8 mouse cellular contexts compared by ENCODE assay signal in the genomic region with DNA sequence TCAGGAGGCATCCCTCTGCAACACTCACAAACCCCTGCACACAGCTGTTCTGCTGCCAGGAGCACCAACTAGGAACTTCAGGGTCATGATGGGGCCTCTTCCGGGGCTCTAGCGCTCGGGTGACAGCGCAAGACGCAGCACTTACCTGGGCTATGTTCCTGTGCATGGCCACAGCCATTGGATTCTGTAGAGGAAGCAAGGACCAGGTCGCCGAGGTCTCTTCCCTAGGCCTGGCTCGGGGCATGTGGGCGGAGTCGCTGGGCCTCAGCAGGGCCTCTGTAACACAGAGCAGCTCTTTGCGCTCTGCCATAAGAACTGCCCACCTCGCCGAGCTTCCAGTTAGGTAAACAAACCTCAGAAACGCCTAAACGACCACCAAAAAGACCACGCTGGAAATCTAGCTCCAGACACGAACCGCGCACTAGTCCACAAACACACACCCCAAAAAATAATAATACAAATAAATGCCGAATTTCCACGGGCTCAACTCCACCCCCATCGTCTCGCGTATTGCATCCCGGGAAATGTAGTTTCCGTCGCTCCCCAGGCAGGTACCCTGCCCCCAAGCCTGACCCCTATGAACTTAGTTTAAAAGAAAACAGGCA. TPM values are rescaled to one million over a fixed set of nuclear protein-coding genes. Genes with fewer than 3 reads are reported as not detected.
DNase-seq lines count a peak whose midpoint lies in the region; ATAC-seq and TF ChIP-seq lines count a peak whose summit lies in the region.

Gene Zfp551, minus strand, starts transcription at position 507 of the 605 bp plus-strand sequence.

- H3K9ac ChIP-seq in forebrain, embryonic 12.5 days, result peak within 1 kb of the TSS; percentile 72
- H3K9ac ChIP-seq in heart, embryonic 16.5 days (ENCODE audit: low read length), result peak within 1 kb of the TSS; percentile 88
- peak within 1 kb of the TSS; percentile 71 for H3K9ac ChIP-seq in liver, embryonic 13.5 days
- H3K9ac ChIP-seq in neural tube, embryonic 11.5 days (ENCODE audit: low read length), result peak within 1 kb of the TSS; percentile 82
- peak within 1 kb of the TSS; percentile 74 for H3K9ac ChIP-seq in stomach, postnatal 0 days (ENCODE audit: low read length)

- no peaks in the 10 kb centered on the region for H3K9me3 ChIP-seq in forebrain, embryonic 12.5 days
- no peaks in the 10 kb centered on the region for H3K9me3 ChIP-seq in heart, embryonic 16.5 days (replicated peaks; ENCODE audit: control insufficient read depth, low read length)
- H3K9me3 ChIP-seq in liver, embryonic 13.5 days (replicated peaks), result no peaks in the 10 kb centered on the region
- H3K9me3 ChIP-seq in neural tube, embryonic 11.5 days (ENCODE audit: control insufficient read depth, low read length), result no peaks in the 10 kb centered on the region
- no peaks in the 10 kb centered on the region for H3K9me3 ChIP-seq in stomach, postnatal 0 days (ENCODE audit: control insufficient read depth, low read length)

- H3K36me3 ChIP-seq in forebrain, embryonic 12.5 days (replicated peaks), result peaks cover 5% of the 10 kb centered on the region; the same call in 1 of the 2 replicates
- peaks cover 2% of the 10 kb centered on the region for H3K36me3 ChIP-seq in heart, embryonic 16.5 days (ENCODE audit: control insufficient read depth, insufficient read depth)
- no peaks in the 10 kb centered on the region for H3K36me3 ChIP-seq in liver, embryonic 13.5 days
- H3K36me3 ChIP-seq in neural tube, embryonic 11.5 days (ENCODE audit: control insufficient read depth, insufficient read depth, low read length), result no peaks in the 10 kb centered on the region
- no peaks in the 10 kb centered on the region; the same call in 1 of the 2 replicates for H3K36me3 ChIP-seq in stomach, postnatal 0 days (ENCODE audit: control insufficient read depth, insufficient read depth, low read length)

- no peak for TF ChIP-seq CTCF in stomach, postnatal 0 days (IDR thresholded peaks at IDR 0.05; ENCODE audit: low read depth)

- no peaks in the 10 kb centered on the region for H3K27me3 ChIP-seq in forebrain, embryonic 12.5 days
- no peaks in the 10 kb centered on the region for H3K27me3 ChIP-seq in heart, embryonic 16.5 days (ENCODE audit: control insufficient read depth, insufficient read depth, low read length)
- no peaks in the 10 kb centered on the region for H3K27me3 ChIP-seq in liver, embryonic 13.5 days
- H3K27me3 ChIP-seq in neural tube, embryonic 11.5 days (ENCODE audit: control insufficient read depth, insufficient read depth, low read length), result no peaks in the 10 kb centered on the region
- no peaks in the 10 kb centered on the region for H3K27me3 ChIP-seq in stomach, postnatal 0 days (ENCODE audit: control insufficient read depth, insufficient read depth, low read length)

- peak within 1 kb of the TSS; percentile 55 for H3K4me3 ChIP-seq in forebrain, embryonic 12.5 days (replicated peaks)
- peak within 1 kb of the TSS; percentile 81 for H3K4me3 ChIP-seq in heart, embryonic 16.5 days (ENCODE audit: low read length)
- H3K4me3 ChIP-seq in liver, embryonic 13.5 days (replicated peaks), result peak within 1 kb of the TSS; percentile 61
- peak within 1 kb of the TSS; percentile 54 for H3K4me3 ChIP-seq in neural tube, embryonic 11.5 days (ENCODE audit: low read depth, low read length)
- peak within 1 kb of the TSS; percentile 55 for H3K4me3 ChIP-seq in stomach, postnatal 0 days (ENCODE audit: low read depth, low read length)

- no peak within 1 kb of the TSS for H3K27ac ChIP-seq in forebrain, embryonic 12.5 days
- H3K27ac ChIP-seq in heart, embryonic 16.5 days (ENCODE audit: low read length), result peak within 1 kb of the TSS; percentile 67
- H3K27ac ChIP-seq in liver, embryonic 13.5 days, result no peak within 1 kb of the TSS
- no peak within 1 kb of the TSS for H3K27ac ChIP-seq in neural tube, embryonic 11.5 days (ENCODE audit: low read depth, low read length)
- peak within 1 kb of the TSS; percentile 25; the same call in 1 of the 2 replicates for H3K27ac ChIP-seq in stomach, postnatal 0 days (replicated peaks)

- DNase-seq in CD8-positive naive resting alpha-beta T cell, adult 2 months (ENCODE audit: low read depth in 2 of 2, low spot score in 2 of 2), result peak; percentile 3 to 10
- peak; percentile 34 for DNase-seq in c-Kit-positive CD71-negative TER-119-negative erythroid progenitor cells, embryonic 14.5 days (ENCODE audit: low read depth)
- peak; percentile 77 to 84 for DNase-seq in kidney, postnatal 25 days
- peak; percentile 35 for DNase-seq in liver, embryonic 13.5 days
- peak; percentile 67 for DNase-seq in neural tube, embryonic 11.5 days (ENCODE audit: low spot score)
- peak; percentile 71 for DNase-seq in stomach, postnatal 0 days (ENCODE audit: low spot score)

- TF ChIP-seq EP300 in stomach, postnatal 0 days (optimal IDR thresholded peaks at IDR 0.05), result no peak

- H3K4me1 ChIP-seq in forebrain, embryonic 12.5 days, result peaks cover 9% of the 10 kb centered on the region
- peaks cover 6% of the 10 kb centered on the region for H3K4me1 ChIP-seq in heart, embryonic 16.5 days (ENCODE audit: control insufficient read depth, insufficient read depth, low read length)
- H3K4me1 ChIP-seq in liver, embryonic 13.5 days (replicated peaks), result peaks cover 9% of the 10 kb centered on the region
- H3K4me1 ChIP-seq in neural tube, embryonic 11.5 days (ENCODE audit: control insufficient read depth, insufficient read depth, low read length), result no peaks in the 10 kb centered on the region
- no peaks in the 10 kb centered on the region for H3K4me1 ChIP-seq in stomach, postnatal 0 days (replicated peaks; ENCODE audit: control insufficient read depth, insufficient read depth)

- peak within 1 kb of the TSS; percentile 67 for H3K4me2 ChIP-seq in forebrain, embryonic 12.5 days
- H3K4me2 ChIP-seq in heart, embryonic 16.5 days (ENCODE audit: low read depth, low read length), result peak within 1 kb of the TSS; percentile 71
- peak within 1 kb of the TSS; percentile 70 for H3K4me2 ChIP-seq in liver, embryonic 13.5 days
- H3K4me2 ChIP-seq in neural tube, embryonic 11.5 days (ENCODE audit: low read depth), result peak within 1 kb of the TSS; percentile 61
- peak within 1 kb of the TSS; percentile 58 for H3K4me2 ChIP-seq in stomach, postnatal 0 days (replicated peaks; ENCODE audit: low read depth)

- ATAC-seq in forebrain, embryonic 12.5 days (ENCODE audit: low FRiP score), result peak; percentile 94
- peak; percentile 90 for ATAC-seq in heart, embryonic 16.5 days (replicated peaks; ENCODE audit: extremely low read depth, insufficient read depth, low FRiP score)
- ATAC-seq in liver, embryonic 13.5 days (ENCODE audit: low read depth), result peak; percentile 97
- peak; percentile 91 for ATAC-seq in neural tube, embryonic 11.5 days (ENCODE audit: insufficient read depth, low FRiP score, low TSS enrichment)
- peak; percentile 95 for ATAC-seq in stomach, postnatal 0 days (ENCODE audit: low FRiP score, low TSS enrichment)

- under 1% methylated on average over 27 of the region's 27 CpGs for WGBS in forebrain, embryonic 12.5 days
- WGBS in heart, embryonic 16.5 days, result under 1% methylated on average over 27 of the region's 27 CpGs
- WGBS in liver, embryonic 13.5 days (ENCODE audit: insufficient replicate concordance), result under 1% methylated on average over 27 of the region's 27 CpGs
- WGBS in neural tube, embryonic 11.5 days, result under 1% methylated on average over 27 of the region's 27 CpGs
- under 1% methylated on average over 27 of the region's 27 CpGs for WGBS in stomach, postnatal 0 days

RNA-seq across cellular contexts. Expression of gene Zfp551, which starts in this region (rescaled TPM):
- 4.1 and 5.0 TPM in 2 replicates for polyA plus RNA-seq in forebrain, embryonic 12.5 days (2016; fragmentation: Nextera tagmentation; extraction: Ambion mirVana)
- 2.4 and 2.8 TPM in 2 replicates for polyA plus RNA-seq in heart, embryonic 16.5 days (2015; fragmentation: Nextera tagmentation; extraction: Ambion mirVana)
- polyA plus RNA-seq in liver, embryonic 13.5 days (2015; fragmentation: Nextera tagmentation; extraction: Ambion mirVana), result 0.58 and 0.88 TPM in 2 replicates
- 4.0 and 5.2 TPM in 2 replicates for polyA plus RNA-seq in neural tube, embryonic 11.5 days (2014; fragmentation: Nextera tagmentation; extraction: Ambion mirVana)
- polyA plus RNA-seq in stomach, postnatal 0 days (2015; fragmentation: Nextera tagmentation; extraction: Ambion mirVana), result 1.8 TPM in 2 replicates

Comparison
In these comparisons a context has a peak if more than half of its experiments do, and no peak if none do; other contexts are left out.
1. Peak in DNase-seq, ATAC-seq, H3K4me3 ChIP-seq, H3K9ac ChIP-seq and H3K4me2 ChIP-seq in liver, embryonic 13.5 days; RNA of the gene not detected or under 1 TPM.
2. DNase-seq: peak in every context shown above with its lines; median percentile 80 in kidney, postnatal 25 days; 71 in stomach, postnatal 0 days; 67 in neural tube, embryonic 11.5 days; 35 in liver, embryonic 13.5 days; 34 in c-Kit-positive CD71-negative TER-119-negative erythroid progenitor cells, embryonic 14.5 days; 6 in CD8-positive naive resting alpha-beta T cell, adult 2 months.
3. H3K27ac ChIP-seq: peak in heart, embryonic 16.5 days (single experiment) and stomach, postnatal 0 days (single experiment); none in forebrain, embryonic 12.5 days (single experiment), liver, embryonic 13.5 days (single experiment) and neural tube, embryonic 11.5 days (single experiment).
4. Peak in every context shown above with its lines, with median percentiles within 50 percentile points of each other: ATAC-seq, H3K4me2 ChIP-seq, H3K4me3 ChIP-seq and H3K9ac ChIP-seq.